Mouse (Mus musculus): ENCODE measurements around the gene Atf1.
A peak's percentile ranks its signal among the peaks of the same experiment; 100 is the strongest.

Atf1 gene

GRCm38 (mm10) chr15:100216173-100216572 lies 11.4 kb upstream of the Atf1 start:
- no peak for DNase-seq

- DNase-seq: no peak
Measured at GRCm38 (mm10) chr15:100218018-100218417, 9.6 kb upstream of the Atf1 start.

GRCm38 (mm10) chr15:100219396-100219795 lies 8.2 kb upstream of the Atf1 start:
- no peak for DNase-seq

GRCm38 (mm10) chr15:100220916-100221315 lies 6.7 kb upstream of the Atf1 start:
- no peak for DNase-seq

- no peak for DNase-seq
Measured at GRCm38 (mm10) chr15:100225381-100225780, 2.2 kb upstream of the Atf1 start.

GRCm38 (mm10) chr15:100225891-100226290 lies 1.7 kb upstream of the Atf1 start:
- DNase-seq: peak; percentile 59

GRCm38 (mm10) chr15:100227031-100227662 lies 472 bp upstream of the Atf1 start:
- no peak for DNase-seq

- no peak for DNase-seq
Measured at GRCm38 (mm10) chr15:100228535-100229336, 1.1 kb downstream of the Atf1 start.

- DNase-seq: no peak
Measured at GRCm38 (mm10) chr15:100230655-100231054, 3.0 kb downstream of the Atf1 start.

- no peak for DNase-seq
Measured at GRCm38 (mm10) chr15:100231616-100232525, 4.3 kb downstream of the Atf1 start.

- DNase-seq: no peak
Measured at GRCm38 (mm10) chr15:100235208-100235965, 7.8 kb downstream of the Atf1 start.

GRCm38 (mm10) chr15:100236952-100237351 lies 9.3 kb downstream of the Atf1 start:
- DNase-seq: no peak

- no peak for DNase-seq
Measured at GRCm38 (mm10) chr15:100241780-100242179, 14.2 kb downstream of the Atf1 start.

GRCm38 (mm10) chr15:100245951-100246350 lies 18.3 kb downstream of the Atf1 start:
- no peak for DNase-seq

- no peak for DNase-seq
Measured at GRCm38 (mm10) chr15:100247296-100247695, 19.7 kb downstream of the Atf1 start.

GRCm38 (mm10) chr15:100248665-100249433 lies 21.2 kb downstream of the Atf1 start:
- DNase-seq: no peak

GRCm38 (mm10) chr15:100251153-100251780 lies 23.6 kb downstream of the Atf1 start:
- DNase-seq: no peak

- no peak for DNase-seq
Measured at GRCm38 (mm10) chr15:100256386-100256785, 28.8 kb downstream of the Atf1 start.

GRCm38 (mm10) chr15:100257305-100257704 lies 29.7 kb downstream of the Atf1 start:
- no peak for DNase-seq

- no peak for DNase-seq
Measured at GRCm38 (mm10) chr15:100258646-100259425, 31.2 kb downstream of the Atf1 start.
